ENCODE assay signal across 8 mouse cellular contexts in the genomic region with DNA sequence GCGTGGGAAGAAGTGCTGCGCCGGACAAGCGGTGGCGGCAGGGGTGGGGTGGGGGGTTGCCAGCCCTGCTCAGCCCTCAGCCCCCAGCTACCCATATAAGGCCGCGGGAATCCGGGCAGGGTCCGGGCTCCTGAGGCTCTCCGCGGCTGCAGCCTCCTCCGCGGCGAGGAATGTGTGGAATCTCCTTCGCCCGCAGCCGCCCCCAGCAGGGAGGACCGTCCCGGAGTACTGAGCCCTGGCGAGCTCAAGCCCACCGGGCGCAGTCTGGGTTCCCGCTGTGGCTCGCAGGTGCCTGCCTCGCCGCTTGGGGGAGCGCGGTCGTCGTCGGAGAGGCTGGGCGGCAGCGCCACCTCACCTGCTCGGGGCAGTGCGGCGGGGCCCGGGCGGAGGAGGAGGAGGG. TPM values are rescaled to one million over a fixed set of nuclear protein-coding genes. Genes with fewer than 3 reads are reported as not detected.
DNase-seq lines count a peak whose midpoint lies in the region; ATAC-seq lines count a peak whose summit lies in the region.

No protein-coding gene starts in this region.

- peak overlapping the region; percentile 68 for H3K4me3 ChIP-seq in limb, embryonic 15.5 days
- peak overlapping the region; percentile 51 for H3K4me3 ChIP-seq in midbrain, embryonic 16.5 days (ENCODE audit: low read depth, low read length)

- H3K27me3 ChIP-seq in limb, embryonic 15.5 days: peaks cover 5% of the 10 kb centered on the region; the same call in 1 of the 2 replicates
- peaks cover 21% of the 10 kb centered on the region for H3K27me3 ChIP-seq in midbrain, embryonic 16.5 days (ENCODE audit: control insufficient read depth, insufficient read depth, low read depth, low read length)

- peak overlapping the region; percentile 76 for H3K4me2 ChIP-seq in limb, embryonic 15.5 days
- peak overlapping the region; percentile 89 for H3K4me2 ChIP-seq in midbrain, embryonic 16.5 days (ENCODE audit: low read length)

- DNase-seq in 3T3-L1 (ENCODE audit: low read depth, low spot score): peak; percentile 69
- DNase-seq in adrenal gland, postnatal 10 days: peak; percentile 90
- DNase-seq in embryo, embryonic 9.5 days (ENCODE audit: extremely low spot score): peak; percentile 86
- DNase-seq in heart, adult 18-20 months: peak; percentile 86 to 87
- peak; percentile 62 for DNase-seq in kidney, adult 11 months
- DNase-seq in spleen, postnatal 10 days (ENCODE audit: low spot score in 2 of 2): peak; percentile 48 to 83

- no peaks in the 10 kb centered on the region for H3K9me3 ChIP-seq in limb, embryonic 15.5 days
- no peaks in the 10 kb centered on the region for H3K9me3 ChIP-seq in midbrain, embryonic 16.5 days (replicated peaks; ENCODE audit: control insufficient read depth, low read length, poor library complexity, severe bottlenecking)

- H3K9ac ChIP-seq in limb, embryonic 15.5 days: 0 out of 2 replicates have a peak overlapping the region, but pooled peaks have one; percentile 20
- peak overlapping the region; percentile 59 for H3K9ac ChIP-seq in midbrain, embryonic 16.5 days (ENCODE audit: low read depth, low read length)

- H3K27ac ChIP-seq in limb, embryonic 15.5 days: 0 out of 2 replicates have a peak overlapping the region, but pooled peaks have one; percentile 47
- H3K27ac ChIP-seq in midbrain, embryonic 16.5 days (ENCODE audit: low read length): no peak overlapping the region

- peaks cover 12% of the 10 kb centered on the region for H3K4me1 ChIP-seq in limb, embryonic 15.5 days
- H3K4me1 ChIP-seq in midbrain, embryonic 16.5 days (ENCODE audit: control insufficient read depth, insufficient read depth, low read length): peaks cover 10% of the 10 kb centered on the region

- ATAC-seq in limb, embryonic 15.5 days (ENCODE audit: insufficient number of reproducible peaks, low FRiP score, low TSS enrichment, low read depth): peak; percentile 81
- ATAC-seq in midbrain, embryonic 16.5 days: peak; percentile 62

- WGBS in limb, embryonic 15.5 days: under 1% methylated on average over 33 of the region's 38 CpGs
- WGBS in midbrain, embryonic 16.5 days: under 1% methylated on average over 16 of the region's 38 CpGs

- H3K36me3 ChIP-seq in limb, embryonic 15.5 days: no peaks in the 10 kb centered on the region
- no peaks in the 10 kb centered on the region for H3K36me3 ChIP-seq in midbrain, embryonic 16.5 days (ENCODE audit: control insufficient read depth, insufficient read depth, low read length)

RNA-seq across cellular contexts. Expression of gene Synj2, which starts 0.3 kb away (rescaled TPM):
- total RNA-seq in adrenal gland, postnatal 10 days (2021): 10 to 100 TPM in 1 of 2 experiments, 1 to 10 TPM in 1; 8.2 to 15.4 TPM
- 10 to 100 TPM; 45.2 to 58.1 TPM for total RNA-seq in heart, adult 18-20 months (2021)
- 3.0 and 3.8 TPM in 2 replicates for polyA plus RNA-seq in limb, embryonic 15.5 days (2015; fragmentation: Nextera tagmentation; extraction: Ambion mirVana)
- 0.93 and 1.5 TPM in 2 replicates for polyA plus RNA-seq in midbrain, embryonic 16.5 days (2015; fragmentation: Nextera tagmentation; extraction: Ambion mirVana)
